21 mouse cellular contexts compared by ENCODE assay signal in genomic region chr4:82863316-82863715, GRCm38 (mm10). TPM values are rescaled to one million over a fixed set of nuclear protein-coding genes. Genes with fewer than 3 reads are reported as not detected.
DNase-seq lines count a peak whose midpoint lies in the region; ATAC-seq and TF ChIP-seq lines count a peak whose summit lies in the region.
"Had no signal": no experiment of that assay in that cellular context is flagged by ENCODE, and none has a peak within 500 bp of the region (broad histone marks: within the 10 kb centered on the region; RNA-seq: fewer than 3 reads in every experiment).

No protein-coding gene starts in this region.

- no peaks in the 10 kb centered on the region for H3K36me3 ChIP-seq in hindbrain, embryonic 16.5 days (ENCODE audit: control insufficient read depth, insufficient read depth, low read length)
- no peaks in the 10 kb centered on the region for H3K36me3 ChIP-seq in hindbrain, embryonic 13.5 days
- H3K36me3 ChIP-seq: liver, embryonic 12.5 days; midbrain, embryonic 12.5 days had no signal

- peaks cover 12% of the 10 kb centered on the region for H3K4me1 ChIP-seq in hindbrain, embryonic 16.5 days (ENCODE audit: control insufficient read depth, insufficient read depth, low read depth, low read length)
- H3K4me1 ChIP-seq in hindbrain, embryonic 13.5 days (replicated peaks), result peaks cover 9% of the 10 kb centered on the region

- no peak for TF ChIP-seq POLR2A in brain, embryonic 14.5 days (IDR thresholded peaks at IDR 0.05; ENCODE audit: borderline replicate concordance, extremely low read depth, insufficient read depth, insufficient read length, poor library complexity, severe bottlenecking)

- H3K9me3 ChIP-seq in hindbrain, embryonic 16.5 days (ENCODE audit: control insufficient read depth, low read length), result no peaks in the 10 kb centered on the region
- H3K9me3 ChIP-seq in hindbrain, embryonic 13.5 days, result no peaks in the 10 kb centered on the region
- H3K9me3 ChIP-seq: liver, embryonic 12.5 days; midbrain, embryonic 12.5 days had no signal

- WGBS in hindbrain, embryonic 16.5 days, result 53% methylated on average over 8 of the region's 8 CpGs
- WGBS in hindbrain, embryonic 13.5 days, result 82% methylated on average over 8 of the region's 8 CpGs

- H3K27ac ChIP-seq in hindbrain, embryonic 16.5 days (ENCODE audit: low read depth, low read length), result 0 out of 2 replicates have a peak overlapping the region, but pooled peaks have one; percentile 4
- H3K27ac ChIP-seq in hindbrain, embryonic 13.5 days, result no peak overlapping the region
- H3K27ac ChIP-seq: liver, embryonic 12.5 days; midbrain, embryonic 12.5 days had no signal

- H3K4me2 ChIP-seq in hindbrain, embryonic 16.5 days (ENCODE audit: low read length), result no peak overlapping the region
- no peak overlapping the region for H3K4me2 ChIP-seq in hindbrain, embryonic 13.5 days
- H3K4me2 ChIP-seq: liver, embryonic 12.5 days; lung, embryonic 14.5 days; midbrain, embryonic 12.5 days had no signal

- no peaks in the 10 kb centered on the region for H3K27me3 ChIP-seq in hindbrain, embryonic 16.5 days (replicated peaks; ENCODE audit: control insufficient read depth, insufficient read depth, low read length)
- H3K27me3 ChIP-seq in hindbrain, embryonic 13.5 days, result no peaks in the 10 kb centered on the region
- H3K27me3 ChIP-seq: liver, embryonic 12.5 days; midbrain, embryonic 12.5 days had no signal

- peak; percentile 8 for DNase-seq in adrenal gland, postnatal 25 days
- no peak for DNase-seq in adrenal gland, postnatal 36 days
- DNase-seq in left cerebral cortex, postnatal 4 days, result peak; percentile 79
- no peak for DNase-seq in left cerebral cortex, postnatal 25 days (ENCODE audit: low spot score in 2 of 2)
- DNase-seq in brain, embryonic 14.5 days (ENCODE audit: low read depth), result peak; percentile 81
- DNase-seq in c-Kit-positive CD71-positive TER-119-positive erythroid progenitor cells, embryonic 14.5 days (ENCODE audit: low spot score), result no peak
- DNase-seq: gastrocnemius, postnatal 10 days; heart, adult 18-20 months; lung, embryonic 14.5 days; lung, postnatal 4 days; right cerebral cortex, postnatal 14 days; thymus, postnatal 25 days had no signal

- ATAC-seq in hindbrain, embryonic 16.5 days, result peak; percentile 34; the same call in 1 of the 2 replicates
- no peak for ATAC-seq in hindbrain, embryonic 13.5 days (ENCODE audit: low FRiP score)
- ATAC-seq: liver, embryonic 12.5 days had no signal

- no peak overlapping the region for H3K9ac ChIP-seq in hindbrain, embryonic 16.5 days (ENCODE audit: low read depth, low read length)
- H3K9ac ChIP-seq in hindbrain, embryonic 13.5 days, result no peak overlapping the region
- H3K9ac ChIP-seq: liver, embryonic 12.5 days; lung, embryonic 14.5 days; midbrain, embryonic 12.5 days had no signal

- no peak for TF ChIP-seq CTCF in brain, embryonic 14.5 days (IDR thresholded peaks at IDR 0.05; ENCODE audit: borderline replicate concordance, extremely low read depth, insufficient read depth, insufficient read length)

- no peak overlapping the region for H3K4me3 ChIP-seq in hindbrain, embryonic 16.5 days (ENCODE audit: low read length)
- no peak overlapping the region for H3K4me3 ChIP-seq in hindbrain, embryonic 13.5 days
- H3K4me3 ChIP-seq: erythroblast, embryonic 14.5 days; liver, embryonic 12.5 days; midbrain, embryonic 12.5 days had no signal

- intact Hi-C loops in left cerebral cortex, postnatal 4 days (cut with DNase I), result no loop called here
- intact Hi-C loops in left cerebral cortex, postnatal 25 days (cut with DNase I), result no loop called here

RNA-seq across cellular contexts. Expression of gene Zdhhc21, which starts 3.6 kb away (rescaled TPM):
- total RNA-seq in adrenal gland, postnatal 25 days (2021), result 20.1 and 22.4 TPM in 2 replicates
- total RNA-seq in adrenal gland, postnatal 36 days (2021), result 10 to 100 TPM; 19.0 to 20.3 TPM
- polyA plus RNA-seq in hindbrain, embryonic 16.5 days (2015; fragmentation: Nextera tagmentation; extraction: Ambion mirVana), result 19.2 and 20.9 TPM in 2 replicates
- polyA plus RNA-seq in hindbrain, embryonic 13.5 days (2015; fragmentation: Nextera tagmentation; extraction: Ambion mirVana), result 14.7 and 17.1 TPM in 2 replicates
- 10 to 100 TPM; 42.6 to 47.0 TPM for total RNA-seq in left cerebral cortex, postnatal 4 days (2021)
- 10 to 100 TPM; 58.9 to 64.4 TPM for total RNA-seq in left cerebral cortex, postnatal 25 days (2021)
- 12.4 and 14.7 TPM in 2 replicates for polyA plus RNA-seq in brain, embryonic 14.5 days (2012; rRNA removed)
- polyA plus RNA-seq: erythroblast, embryonic 14.5 days had no signal

RNA-seq across cellular contexts. Expression of gene Cer1, which starts 21.6 kb away (rescaled TPM):
- not detected in 2 replicates for total RNA-seq in adrenal gland, postnatal 25 days (2021)
- not detected for total RNA-seq in adrenal gland, postnatal 36 days (2021)
- polyA plus RNA-seq in hindbrain, embryonic 16.5 days (2015; fragmentation: Nextera tagmentation; extraction: Ambion mirVana), result 0.18 TPM in 1 of 2 replicates, not detected in the other
- polyA plus RNA-seq in hindbrain, embryonic 13.5 days (2015; fragmentation: Nextera tagmentation; extraction: Ambion mirVana), result 0.14 TPM in 1 of 2 replicates, not detected in the other
- total RNA-seq in left cerebral cortex, postnatal 4 days (2021), result under 1 TPM in 1 of 2 experiments, not detected in 1; 0.28 TPM
- total RNA-seq in left cerebral cortex, postnatal 25 days (2021), result under 1 TPM in 1 of 2 experiments, not detected in 1; 0.41 TPM
- 0.05 and 0.21 TPM in 2 replicates for polyA plus RNA-seq in brain, embryonic 14.5 days (2012; rRNA removed)
- total RNA-seq: common myeloid progenitor, adult 5-6 weeks; gastrocnemius, postnatal 10 days; heart, adult 18-20 months; hematopoietic stem cell, adult 5-6 weeks; MEL had no signal
- polyA plus RNA-seq: erythroblast, embryonic 14.5 days; heart, embryonic 14.5 days; liver, embryonic 12.5 days; midbrain, embryonic 12.5 days had no signal

Comparison
In these comparisons a context has a peak if more than half of its experiments do, and no peak if none do; other contexts are left out.
1. DNase-seq: peak in adrenal gland, postnatal 25 days (single experiment), left cerebral cortex, postnatal 4 days (single experiment) and brain, embryonic 14.5 days (single experiment); none in adrenal gland, postnatal 36 days (0 of 2), left cerebral cortex, postnatal 25 days (0 of 2) and c-Kit-positive CD71-positive TER-119-positive erythroid progenitor cells, embryonic 14.5 days (single experiment).